Mouse (Mus musculus) hindbrain, embryonic 12.5 days (tissue): ENCODE results near the gene Capn1. TPM values are rescaled to one million over a fixed set of nuclear protein-coding genes. Genes with fewer than 3 reads are reported as not detected.

ENCODE experiments used
- ATAC-seq: fragments of 200-750 bp; cut with Nextera tagmentation; 2 replicates; pipeline ENCODE4 v1.8.0; 2017; ENCODE audit warnings: moderate TSS enrichment; ENCODE audit not compliant: low FRiP score
- H3K27ac ChIP-seq: fragments of 300-500 bp; sonication (generic); 2 replicates; pipeline ENCODE4 v1.5.1; 2016; ENCODE audit warnings: mild to moderate bottlenecking
- H3K27me3 ChIP-seq: fragments of 300-500 bp; sonication (generic); 2 replicates; pipeline ENCODE4 v1.6.1; 2016; ENCODE audit warnings: mild to moderate bottlenecking
- H3K36me3 ChIP-seq: fragments of 300-500 bp; sonication (generic); 2 replicates; pipeline ENCODE4 v1.6.1; 2016; ENCODE audit warnings: mild to moderate bottlenecking
- H3K4me1 ChIP-seq: fragments of 300-500 bp; sonication (generic); 2 replicates; pipeline ENCODE4 v1.6.1; 2016
- H3K4me2 ChIP-seq: fragments of 300-500 bp; sonication (generic); replicated peaks from 2 replicates; pipeline ENCODE4 v1.6.1; 2016; ENCODE audit warnings: mild to moderate bottlenecking
- H3K4me3 ChIP-seq: fragments of 300-500 bp; sonication (generic); 2 replicates; pipeline ENCODE4 v1.5.1; 2016; ENCODE audit warnings: mild to moderate bottlenecking
- H3K9ac ChIP-seq: fragments of 300-500 bp; sonication (generic); 2 replicates; pipeline ENCODE4 v1.6.1; 2016; ENCODE audit warnings: mild to moderate bottlenecking, moderate library complexity
- H3K9me3 ChIP-seq: fragments of 300-500 bp; sonication (generic); replicated peaks from 2 replicates; pipeline ENCODE4 v1.6.1; 2016; ENCODE audit warnings: mild to moderate bottlenecking
- WGBS: fragments of 180-500 bp; shearing (Covaris S2); methylation state at CpG from one replicate; pipeline ENCODE4 v1.1.7; 2016; 5-methylcytosine and 5-hydroxymethylcytosine counted together
- polyA plus RNA-seq: library from polyadenylated mRNA; unstranded; fragments of >200 nt; fragmentation: Nextera tagmentation; extraction: Ambion mirVana; gene quantifications from 2 replicates; pipeline ENCODE4 v1.2.1, GENCODE M21; 2016

Gene Capn1
- polyA plus RNA-seq, 1 experiment from 2014 or later, result 5.5 TPM

GRCm38 (mm10) chr19:6005541-6005940 lies 10.2 kb downstream of the Capn1 start:
- H3K27ac ChIP-seq, result no peak overlapping the region
- H3K9ac ChIP-seq, result no peak overlapping the region
- no peaks in the 10 kb centered on the region for H3K9me3 ChIP-seq
- no peak overlapping the region for H3K4me3 ChIP-seq
- no peaks in the 10 kb centered on the region for H3K27me3 ChIP-seq
- H3K4me1 ChIP-seq, result no peaks in the 10 kb centered on the region
- no peak overlapping the region for H3K4me2 ChIP-seq
- no peaks in the 10 kb centered on the region for H3K36me3 ChIP-seq
- WGBS, result 62% methylated on average over 11 of the region's 11 CpGs
- no peak for ATAC-seq

- no peaks in the 10 kb centered on the region for H3K9me3 ChIP-seq
- no peak overlapping the region for H3K4me3 ChIP-seq
- no peak overlapping the region for H3K4me2 ChIP-seq
- no peaks in the 10 kb centered on the region for H3K36me3 ChIP-seq
- no peaks in the 10 kb centered on the region for H3K27me3 ChIP-seq
- no peak overlapping the region for H3K9ac ChIP-seq
- no peak overlapping the region for H3K27ac ChIP-seq
- WGBS, result 72% methylated on average over 5 of the region's 5 CpGs
- no peak for ATAC-seq
- H3K4me1 ChIP-seq, result no peaks in the 10 kb centered on the region
These were observed 15.7 kb downstream of the Capn1 start for GRCm38 (mm10) chr19:5999969-6000368.

GRCm38 (mm10) chr19:5998180-5998579 lies 17.5 kb downstream of the Capn1 start:
- Histone ChIP-seq H3K4me2 (no peak overlapping the region), H3K9me3 (no peaks in the 10 kb centered on the region), H3K36me3 (no peaks in the 10 kb centered on the region), H3K27ac (no peak overlapping the region), H3K9ac (no peak overlapping the region), H3K27me3 (no peaks in the 10 kb centered on the region), H3K4me3 (no peak overlapping the region), H3K4me1 (no peaks in the 10 kb centered on the region)
- no peak for ATAC-seq
- WGBS, result 76% methylated on average over 3 of the region's 3 CpGs

- WGBS, result 79% methylated on average over 14 of the region's 14 CpGs
- no peak overlapping the region for H3K4me2 ChIP-seq
- no peaks in the 10 kb centered on the region for H3K9me3 ChIP-seq
- H3K36me3 ChIP-seq, result no peaks in the 10 kb centered on the region
- no peak for ATAC-seq
- H3K27ac ChIP-seq, result no peak overlapping the region
- no peak overlapping the region for H3K4me3 ChIP-seq
- no peaks in the 10 kb centered on the region for H3K4me1 ChIP-seq
- no peak overlapping the region for H3K9ac ChIP-seq
- H3K27me3 ChIP-seq, result no peaks in the 10 kb centered on the region
These were observed 21.0 kb downstream of the Capn1 start for GRCm38 (mm10) chr19:5994711-5995110.

GRCm38 (mm10) chr19:5992012-5992411 lies 23.7 kb downstream of the Capn1 start:
- Histone ChIP-seq H3K4me1 (peaks cover 10% of the 10 kb centered on the region), H3K9ac (no peak overlapping the region), H3K36me3 (no peaks in the 10 kb centered on the region), H3K4me2 (no peak overlapping the region), H3K27me3 (no peaks in the 10 kb centered on the region), H3K27ac (no peak overlapping the region), H3K9me3 (no peaks in the 10 kb centered on the region), H3K4me3 (no peak overlapping the region)
- 88% methylated on average over 7 of the region's 7 CpGs for WGBS
- no peak for ATAC-seq

- Histone ChIP-seq H3K4me1 (peaks cover 10% of the 10 kb centered on the region), H3K4me2 (no peak overlapping the region), H3K27me3 (no peaks in the 10 kb centered on the region), H3K4me3 (no peak overlapping the region), H3K36me3 (no peaks in the 10 kb centered on the region), H3K9me3 (no peaks in the 10 kb centered on the region), H3K9ac (0 out of 2 replicates have a peak overlapping the region, but pooled peaks have one; percentile 6), H3K27ac (no peak overlapping the region)
- no peak for ATAC-seq
- WGBS, result 91% methylated on average over 7 of the region's 7 CpGs
These were observed 24.2 kb downstream of the Capn1 start for GRCm38 (mm10) chr19:5991467-5991866.

GRCm38 (mm10) chr19:5990921-5991320 lies 24.8 kb downstream of the Capn1 start:
- H3K4me2 ChIP-seq, result no peak overlapping the region
- no peaks in the 10 kb centered on the region for H3K9me3 ChIP-seq
- no peaks in the 10 kb centered on the region for H3K27me3 ChIP-seq
- no peaks in the 10 kb centered on the region for H3K36me3 ChIP-seq
- 0 out of 2 replicates have a peak overlapping the region, but pooled peaks have one; percentile 6 for H3K9ac ChIP-seq
- WGBS, result 58% methylated on average over 1 of the region's 1 CpGs
- no peak overlapping the region for H3K4me3 ChIP-seq
- peaks cover 10% of the 10 kb centered on the region for H3K4me1 ChIP-seq
- H3K27ac ChIP-seq, result no peak overlapping the region
- no peak for ATAC-seq

- Histone ChIP-seq H3K9me3 (no peaks in the 10 kb centered on the region), H3K4me2 (no peak overlapping the region), H3K27ac (no peak overlapping the region), H3K9ac (no peak overlapping the region), H3K36me3 (no peaks in the 10 kb centered on the region), H3K4me1 (peaks cover 10% of the 10 kb centered on the region), H3K4me3 (no peak overlapping the region), H3K27me3 (no peaks in the 10 kb centered on the region)
- ATAC-seq, result no peak
- 93% methylated on average over 12 of the region's 12 CpGs for WGBS
These were observed 25.7 kb downstream of the Capn1 start for GRCm38 (mm10) chr19:5990033-5990432.

GRCm38 (mm10) chr19:5989585-5989984 lies 26.1 kb downstream of the Capn1 start:
- peaks cover 10% of the 10 kb centered on the region for H3K4me1 ChIP-seq
- no peak for ATAC-seq
- H3K9me3 ChIP-seq, result no peaks in the 10 kb centered on the region
- H3K4me2 ChIP-seq, result peak overlapping the region; percentile 40; the same call in 1 of the 2 replicates
- no peaks in the 10 kb centered on the region for H3K36me3 ChIP-seq
- no peak overlapping the region for H3K9ac ChIP-seq
- WGBS, result 78% methylated on average over 6 of the region's 6 CpGs
- peak overlapping the region; percentile 25; the same call in 1 of the 2 replicates for H3K27ac ChIP-seq
- 0 out of 2 replicates have a peak overlapping the region, but pooled peaks have one; percentile 12 for H3K4me3 ChIP-seq
- H3K27me3 ChIP-seq, result no peaks in the 10 kb centered on the region

- Histone ChIP-seq H3K9ac (peak overlapping the region; percentile 53), H3K4me2 (peak overlapping the region; percentile 40), H3K4me3 (peak overlapping the region; percentile 12; the same call in 1 of the 2 replicates), H3K9me3 (no peaks in the 10 kb centered on the region), H3K27ac (peak overlapping the region; percentile 25; the same call in 1 of the 2 replicates), H3K36me3 (no peaks in the 10 kb centered on the region), H3K4me1 (peaks cover 10% of the 10 kb centered on the region), H3K27me3 (no peaks in the 10 kb centered on the region)
- ATAC-seq, result peak; percentile 86
- WGBS, result 12% methylated on average over 10 of the region's 13 CpGs
These were observed 26.8 kb downstream of the Capn1 start for GRCm38 (mm10) chr19:5988815-5989452.

GRCm38 (mm10) chr19:5988027-5988814 lies 27.5 kb downstream of the Capn1 start:
- peaks cover 10% of the 10 kb centered on the region for H3K4me1 ChIP-seq
- ATAC-seq, result no peak
- WGBS, result 69% methylated on average over 5 of the region's 5 CpGs
- no peak overlapping the region for H3K4me3 ChIP-seq
- H3K9me3 ChIP-seq, result no peaks in the 10 kb centered on the region
- H3K27me3 ChIP-seq, result no peaks in the 10 kb centered on the region
- no peaks in the 10 kb centered on the region for H3K36me3 ChIP-seq
- no peak overlapping the region for H3K4me2 ChIP-seq
- no peak overlapping the region for H3K9ac ChIP-seq
- H3K27ac ChIP-seq, result no peak overlapping the region

GRCm38 (mm10) chr19:5986043-5986442 lies 29.7 kb downstream of the Capn1 start, which contains the start of gene Slc22a20:
Slc22a20 (minus strand) TSS chr19:5986143.
- H3K27ac ChIP-seq, result no peak within 1 kb of the TSS
- no peak for ATAC-seq
- 44% methylated on average over 4 of the region's 4 CpGs for WGBS

More at GRCm38 (mm10) chr19:5986043-5986442, 29.7 kb downstream of the Capn1 start, which contains the start of gene Slc22a20:
- Histone ChIP-seq H3K9ac (no peak within 1 kb of the TSS), H3K4me1 (peaks cover 10% of the 10 kb centered on the region), H3K4me3 (no peak within 1 kb of the TSS), H3K36me3 (no peaks in the 10 kb centered on the region), H3K27me3 (no peaks in the 10 kb centered on the region), H3K9me3 (no peaks in the 10 kb centered on the region), H3K4me2 (no peak within 1 kb of the TSS)
